Mouse (Mus musculus): ENCODE measurements at regions not wholly inside any gene's neighbourhood (a gene's known extent, or its start where the extent isn't known, plus 50 kb on each side); places are given as distances from the start of the nearest gene placed in this dataset.
"Not testable (repeated sequence)": the region's sequence is repeated elsewhere in the genome, so short reads cannot be mapped to it uniquely, and the experiment has no call there.

- no peak for DNase-seq
- 73% methylated on average over 2 of the region's 2 CpGs for WGBS
- H3K4me1 ChIP-seq (ENCODE audit: control insufficient read depth, insufficient read depth, low read length) = no peaks in the 10 kb centered on the region
- no peak overlapping the region for H3K4me3 ChIP-seq (replicated peaks; ENCODE audit: extremely low read depth, low read depth, low read length)
- TF ChIP-seq POLR2A (IDR thresholded peaks at IDR 0.05; ENCODE audit: borderline replicate concordance, extremely low read depth, low read depth, low read length) = no peak
- no peak for TF ChIP-seq CTCF (IDR thresholded peaks at IDR 0.05; ENCODE audit: insufficient read depth, low read length)
These were observed 296.0 kb downstream of the Zpld1 start for GRCm38 (mm10) chr16:55001661-55002289.

- no peak for DNase-seq
- TF ChIP-seq POLR2A (IDR thresholded peaks at IDR 0.05; ENCODE audit: borderline replicate concordance, extremely low read depth, low read depth, low read length) (no peak), CTCF (IDR thresholded peaks at IDR 0.05; ENCODE audit: insufficient read depth, low read length) (no peak)
- Histone ChIP-seq H3K4me1 (ENCODE audit: control insufficient read depth, insufficient read depth, low read length) (no peaks in the 10 kb centered on the region), H3K4me3 (replicated peaks; ENCODE audit: extremely low read depth, low read depth, low read length) (no peak overlapping the region)
- 35% methylated on average over 4 of the region's 4 CpGs for whole genome bisulfite sequencing
These were observed 306.1 kb downstream of the Zpld1 start for GRCm38 (mm10) chr16:54991595-54992240.

- WGBS = 4% methylated on average over 9 of the region's 9 CpGs
- no peaks in the 10 kb centered on the region for H3K4me1 ChIP-seq (ENCODE audit: control insufficient read depth, insufficient read depth, low read length)
- TF ChIP-seq CTCF (IDR thresholded peaks at IDR 0.05; ENCODE audit: insufficient read depth, low read length) (peak; percentile 70), POLR2A (IDR thresholded peaks at IDR 0.05; ENCODE audit: borderline replicate concordance, extremely low read depth, low read depth, low read length) (no peak)
- DNase-seq = peak; percentile 5
- no peak overlapping the region for H3K4me3 ChIP-seq (replicated peaks; ENCODE audit: extremely low read depth, low read depth, low read length)
These were observed 314.0 kb downstream of the Zpld1 start for GRCm38 (mm10) chr16:54983759-54984218.

GRCm38 (mm10) chr16:54970356-54970755 is 327.4 kb downstream of the Zpld1 start:
- Histone ChIP-seq H3K4me3 (replicated peaks; ENCODE audit: extremely low read depth, low read depth, low read length) (no peak overlapping the region), H3K4me1 (ENCODE audit: control insufficient read depth, insufficient read depth, low read length) (no peaks in the 10 kb centered on the region)
- no peak for TF ChIP-seq POLR2A (IDR thresholded peaks at IDR 0.05; ENCODE audit: borderline replicate concordance, extremely low read depth, low read depth, low read length)
- no peak for TF ChIP-seq CTCF (IDR thresholded peaks at IDR 0.05; ENCODE audit: insufficient read depth, low read length)
- no peak for DNase-seq
- 63% methylated on average over 6 of the region's 6 CpGs for WGBS

- Histone ChIP-seq H3K4me3 (replicated peaks; ENCODE audit: extremely low read depth, low read depth, low read length) (no peak overlapping the region), H3K4me1 (ENCODE audit: control insufficient read depth, insufficient read depth, low read length) (no peaks in the 10 kb centered on the region)
- TF ChIP-seq CTCF (IDR thresholded peaks at IDR 0.05; ENCODE audit: insufficient read depth, low read length) = no peak
- no peak for TF ChIP-seq POLR2A (IDR thresholded peaks at IDR 0.05; ENCODE audit: borderline replicate concordance, extremely low read depth, low read depth, low read length)
- 84% methylated on average over 7 of the region's 7 CpGs for WGBS
- no peak for DNase-seq
These were observed 353.9 kb downstream of the Zpld1 start for GRCm38 (mm10) chr16:54943808-54944315.

GRCm38 (mm10) chr16:54928259-54928658 is 369.5 kb downstream of the Zpld1 start:
- no peak for DNase-seq
- Histone ChIP-seq H3K4me1 (ENCODE audit: control insufficient read depth, insufficient read depth, low read length) (no peaks in the 10 kb centered on the region), H3K4me3 (replicated peaks; ENCODE audit: extremely low read depth, low read depth, low read length) (no peak overlapping the region)
- TF ChIP-seq CTCF (IDR thresholded peaks at IDR 0.05; ENCODE audit: insufficient read depth, low read length) (no peak), POLR2A (IDR thresholded peaks at IDR 0.05; ENCODE audit: borderline replicate concordance, extremely low read depth, low read depth, low read length) (no peak)
- 64% methylated on average over 3 of the region's 3 CpGs for WGBS

GRCm38 (mm10) chr16:54902911-54903310 is 394.9 kb downstream of the Zpld1 start:
- Histone ChIP-seq H3K4me1 (ENCODE audit: control insufficient read depth, insufficient read depth, low read length) (no peaks in the 10 kb centered on the region), H3K4me3 (replicated peaks; ENCODE audit: extremely low read depth, low read depth, low read length) (no peak overlapping the region)
- WGBS = 92% methylated on average over 4 of the region's 4 CpGs
- DNase-seq = no peak
- TF ChIP-seq POLR2A (IDR thresholded peaks at IDR 0.05; ENCODE audit: borderline replicate concordance, extremely low read depth, low read depth, low read length) = no peak
- TF ChIP-seq CTCF (IDR thresholded peaks at IDR 0.05; ENCODE audit: insufficient read depth, low read length) = no peak

- WGBS = 64% methylated on average over 1 of the region's 1 CpGs
- TF ChIP-seq CTCF (IDR thresholded peaks at IDR 0.05; ENCODE audit: insufficient read depth, low read length) (no peak), POLR2A (IDR thresholded peaks at IDR 0.05; ENCODE audit: borderline replicate concordance, extremely low read depth, low read depth, low read length) (no peak)
- DNase-seq = no peak
- Histone ChIP-seq H3K4me1 (ENCODE audit: control insufficient read depth, insufficient read depth, low read length) (no peaks in the 10 kb centered on the region), H3K4me3 (replicated peaks; ENCODE audit: extremely low read depth, low read depth, low read length) (no peak overlapping the region)
These were observed 396.3 kb downstream of the Zpld1 start for GRCm38 (mm10) chr16:54901461-54901860.

- H3K4me3 ChIP-seq (replicated peaks; ENCODE audit: extremely low read depth, low read depth, low read length) = no peak overlapping the region
These were observed 403.1 kb downstream of the Zpld1 start for GRCm38 (mm10) chr16:54894661-54895060.

GRCm38 (mm10) chr16:54857369-54857768 is 440.4 kb downstream of the Zpld1 start:
- no peak for DNase-seq
- TF ChIP-seq CTCF (IDR thresholded peaks at IDR 0.05; ENCODE audit: insufficient read depth, low read length) (no peak), POLR2A (IDR thresholded peaks at IDR 0.05; ENCODE audit: borderline replicate concordance, extremely low read depth, low read depth, low read length) (no peak)
- H3K4me3 ChIP-seq (replicated peaks; ENCODE audit: extremely low read depth, low read depth, low read length) = no peak overlapping the region

More at GRCm38 (mm10) chr16:54894661-54895060, 403.1 kb downstream of the Zpld1 start:
- no peaks in the 10 kb centered on the region for H3K4me1 ChIP-seq (ENCODE audit: control insufficient read depth, insufficient read depth, low read length)
- DNase-seq = no peak
- no peak for TF ChIP-seq CTCF (IDR thresholded peaks at IDR 0.05; ENCODE audit: insufficient read depth, low read length)
- no peak for TF ChIP-seq POLR2A (IDR thresholded peaks at IDR 0.05; ENCODE audit: borderline replicate concordance, extremely low read depth, low read depth, low read length)
- WGBS = 79% methylated on average over 5 of the region's 5 CpGs

GRCm38 (mm10) chr16:54842996-54843395 is 454.8 kb downstream of the Zpld1 start:
- not testable (repeated sequence) for H3K4me3 ChIP-seq (replicated peaks; ENCODE audit: extremely low read depth, low read depth, low read length); DNase-seq; H3K4me1 ChIP-seq (ENCODE audit: control insufficient read depth, insufficient read depth, low read length)
- WGBS = 88% methylated on average over 4 of the region's 4 CpGs

More at GRCm38 (mm10) chr16:54857369-54857768, 440.4 kb downstream of the Zpld1 start:
- no peaks in the 10 kb centered on the region for H3K4me1 ChIP-seq (ENCODE audit: control insufficient read depth, insufficient read depth, low read length)
